Comparison of ENCODE assay signal across 10 mouse cellular contexts in genomic region chr2:30240267-30240666, GRCm38 (mm10). TPM values are rescaled to one million over a fixed set of nuclear protein-coding genes. Genes with fewer than 3 reads are reported as not detected.
DNase-seq lines count a peak whose midpoint lies in the region; ATAC-seq lines count a peak whose summit lies in the region.
"Had no signal": no experiment of that assay in that cellular context is flagged by ENCODE, and none has a peak within 500 bp of the region (broad histone marks: within the 10 kb centered on the region; RNA-seq: fewer than 3 reads in every experiment).

TSS of gene Gm28035 (plus strand) at chr2:30240567.

- H3K27ac ChIP-seq in kidney, embryonic 16.5 days (ENCODE audit: low read length), result peak within 1 kb of the TSS; percentile 64
- H3K27ac ChIP-seq in embryonic facial prominence, embryonic 12.5 days, result no peak within 1 kb of the TSS
- H3K27ac ChIP-seq in hindbrain, embryonic 15.5 days (replicated peaks), result no peak within 1 kb of the TSS
- no peak within 1 kb of the TSS for H3K27ac ChIP-seq in midbrain, embryonic 13.5 days

- H3K9ac ChIP-seq in kidney, embryonic 16.5 days (replicated peaks; ENCODE audit: low read length), result peak within 1 kb of the TSS; percentile 90; the same call in 1 of the 2 replicates
- peak within 1 kb of the TSS; percentile 87; the same call in 1 of the 2 replicates for H3K9ac ChIP-seq in embryonic facial prominence, embryonic 12.5 days
- H3K9ac ChIP-seq in hindbrain, embryonic 15.5 days, result no peak within 1 kb of the TSS
- peak within 1 kb of the TSS; percentile 86; the same call in 1 of the 2 replicates for H3K9ac ChIP-seq in midbrain, embryonic 13.5 days (replicated peaks)

- H3K4me3 ChIP-seq in kidney, embryonic 16.5 days (ENCODE audit: low read length), result peak within 1 kb of the TSS; percentile 70; the same call in 1 of the 2 replicates
- no peak within 1 kb of the TSS for H3K4me3 ChIP-seq in embryonic facial prominence, embryonic 12.5 days
- H3K4me3 ChIP-seq in hindbrain, embryonic 15.5 days, result no peak within 1 kb of the TSS
- peak within 1 kb of the TSS; percentile 70; the same call in 1 of the 2 replicates for H3K4me3 ChIP-seq in midbrain, embryonic 13.5 days (replicated peaks)

- peak within 1 kb of the TSS; percentile 85 for H3K4me2 ChIP-seq in kidney, embryonic 16.5 days (replicated peaks; ENCODE audit: low read depth, low read length)
- peak within 1 kb of the TSS; percentile 85; the same call in 1 of the 2 replicates for H3K4me2 ChIP-seq in embryonic facial prominence, embryonic 12.5 days (replicated peaks)
- H3K4me2 ChIP-seq in hindbrain, embryonic 15.5 days, result peak within 1 kb of the TSS; percentile 87
- H3K4me2 ChIP-seq in midbrain, embryonic 13.5 days (replicated peaks), result peak within 1 kb of the TSS; percentile 87; the same call in 1 of the 2 replicates

- H3K4me1 ChIP-seq in kidney, embryonic 16.5 days (ENCODE audit: insufficient read depth, low read length), result peaks cover 37% of the 10 kb centered on the region
- H3K4me1 ChIP-seq in embryonic facial prominence, embryonic 12.5 days, result peaks cover 23% of the 10 kb centered on the region
- peaks cover 41% of the 10 kb centered on the region for H3K4me1 ChIP-seq in hindbrain, embryonic 15.5 days (replicated peaks)
- H3K4me1 ChIP-seq in midbrain, embryonic 13.5 days (replicated peaks), result peaks cover 37% of the 10 kb centered on the region

- no peaks in the 10 kb centered on the region for H3K9me3 ChIP-seq in kidney, embryonic 16.5 days (ENCODE audit: low read length)
- H3K9me3 ChIP-seq in embryonic facial prominence, embryonic 12.5 days, result no peaks in the 10 kb centered on the region
- no peaks in the 10 kb centered on the region for H3K9me3 ChIP-seq in hindbrain, embryonic 15.5 days
- H3K9me3 ChIP-seq in midbrain, embryonic 13.5 days, result no peaks in the 10 kb centered on the region

- WGBS in kidney, embryonic 16.5 days, result 84% methylated on average over 2 of the region's 2 CpGs
- 75% methylated on average over 2 of the region's 2 CpGs for WGBS in embryonic facial prominence, embryonic 12.5 days
- 87% methylated on average over 2 of the region's 2 CpGs for WGBS in hindbrain, embryonic 15.5 days
- WGBS in midbrain, embryonic 13.5 days, result 86% methylated on average over 2 of the region's 2 CpGs

- no peak for DNase-seq in kidney, adult 11 months
- DNase-seq in adrenal gland, adult 2 months, result no peak
- no peak for DNase-seq in left cerebral cortex, adult 11 months (ENCODE audit: low spot score)
- DNase-seq: layer of hippocampus, adult 9-11 months; thymus, postnatal 4 days had no signal

- H3K27me3 ChIP-seq in kidney, embryonic 16.5 days (ENCODE audit: insufficient read depth, low read length), result no peaks in the 10 kb centered on the region
- no peaks in the 10 kb centered on the region for H3K27me3 ChIP-seq in embryonic facial prominence, embryonic 12.5 days
- H3K27me3 ChIP-seq in hindbrain, embryonic 15.5 days, result no peaks in the 10 kb centered on the region
- H3K27me3 ChIP-seq in midbrain, embryonic 13.5 days, result no peaks in the 10 kb centered on the region

- peaks cover 24% of the 10 kb centered on the region for H3K36me3 ChIP-seq in kidney, embryonic 16.5 days (ENCODE audit: insufficient read depth, low read length)
- peaks cover 37% of the 10 kb centered on the region for H3K36me3 ChIP-seq in embryonic facial prominence, embryonic 12.5 days
- H3K36me3 ChIP-seq in hindbrain, embryonic 15.5 days, result peaks cover 24% of the 10 kb centered on the region
- H3K36me3 ChIP-seq in midbrain, embryonic 13.5 days, result peaks cover 49% of the 10 kb centered on the region

- no peak for ATAC-seq in kidney, embryonic 16.5 days (ENCODE audit: low FRiP score, low TSS enrichment)
- ATAC-seq in embryonic facial prominence, embryonic 12.5 days (ENCODE audit: insufficient number of reproducible peaks, insufficient read depth, low FRiP score, low TSS enrichment), result no peak
- ATAC-seq in hindbrain, embryonic 15.5 days (ENCODE audit: low FRiP score, low read depth), result no peak
- no peak for ATAC-seq in midbrain, embryonic 13.5 days
- ATAC-seq in activated CD4-positive, CD25-positive, alpha-beta regulatory T cell, adult 4 months, result no peak

RNA-seq across cellular contexts. Expression of gene Gm28035, which starts in this region (rescaled TPM):
- 0.45 TPM in 2 replicates for polyA plus RNA-seq in kidney, embryonic 16.5 days (2015; fragmentation: Nextera tagmentation; extraction: Ambion mirVana)
- 0.09 and 0.14 TPM in 2 replicates for polyA plus RNA-seq in embryonic facial prominence, embryonic 12.5 days (2016; fragmentation: Nextera tagmentation; extraction: Ambion mirVana)
- 0.18 and 0.26 TPM in 2 replicates for polyA plus RNA-seq in hindbrain, embryonic 15.5 days (2015; fragmentation: Nextera tagmentation; extraction: Ambion mirVana)
- 0.39 and 0.40 TPM in 2 replicates for polyA plus RNA-seq in midbrain, embryonic 13.5 days (2015; fragmentation: Nextera tagmentation; extraction: Ambion mirVana)
- total RNA-seq in adrenal gland, adult 2 months (2021), result 1 to 10 TPM in 1 of 2 experiments, under 1 TPM in 1; 0.97 to 1.9 TPM
- 14.0 and 15.0 TPM in 2 replicates for polyA plus RNA-seq in adrenal gland, adult 2 months (2012; rRNA removed)
- polyA plus RNA-seq in activated CD4-positive, CD25-positive, alpha-beta regulatory T cell, adult 4 months (2017; shearing (Covaris generic)), result not detected

Comparison
In these comparisons a context has a peak if more than half of its experiments do, and no peak if none do; other contexts are left out.
1. RNA of gene Gm28035 (polyA plus RNA-seq): 14.0 to 15.0 TPM in adrenal gland, adult 2 months; 0.45 TPM in kidney, embryonic 16.5 days, 0.39 to 0.40 TPM in midbrain, embryonic 13.5 days, 0.18 to 0.26 TPM in hindbrain, embryonic 15.5 days, 0.09 to 0.14 TPM in embryonic facial prominence, embryonic 12.5 days and not detected in activated CD4-positive, CD25-positive, alpha-beta regulatory T cell, adult 4 months; every median in the first group is over 10 times any median in the second.
2. H3K4me3 ChIP-seq: peak in kidney, embryonic 16.5 days (single experiment) and midbrain, embryonic 13.5 days (single experiment); none in embryonic facial prominence, embryonic 12.5 days (single experiment) and hindbrain, embryonic 15.5 days (single experiment).
3. Peak in every context shown above with its lines, with median percentiles within 50 percentile points of each other: H3K4me2 ChIP-seq.